Mouse (Mus musculus) stomach, embryonic 15.5 days (tissue): ENCODE data around the gene Nt5dc3. TPM values are rescaled to one million over a fixed set of nuclear protein-coding genes. Genes with fewer than 3 reads are reported as not detected.

Experiments
- ATAC-seq: fragments of 200-750 bp; cut with Nextera tagmentation; 2 replicates; pipeline ENCODE4 v1.8.0; 2017; ENCODE audit warnings: low read depth, moderate number of reproducible peaks, moderate TSS enrichment; ENCODE audit not compliant: insufficient read depth, low FRiP score
- H3K27ac ChIP-seq: fragments of 300-500 bp; sonication (generic); 2 replicates; pipeline ENCODE4 v1.5.1; 2015; ENCODE audit warnings: mild to moderate bottlenecking, inconsistent platforms
- H3K27me3 ChIP-seq: fragments of 300-500 bp; sonication (generic); replicated peaks from 2 replicates; pipeline ENCODE4 v1.6.1; 2015; ENCODE audit warnings: inconsistent platforms
- H3K36me3 ChIP-seq: fragments of 300-500 bp; sonication (generic); 2 replicates; pipeline ENCODE4 v1.6.1; 2015; ENCODE audit warnings: inconsistent platforms
- H3K4me1 ChIP-seq: fragments of 300-500 bp; sonication (generic); 2 replicates; pipeline ENCODE4 v1.6.1; 2015; ENCODE audit warnings: inconsistent platforms
- H3K4me2 ChIP-seq: fragments of 300-500 bp; sonication (generic); 2 replicates; pipeline ENCODE4 v1.6.1; 2015; ENCODE audit warnings: mild to moderate bottlenecking, inconsistent platforms
- H3K4me3 ChIP-seq: fragments of 300-500 bp; sonication (generic); replicated peaks from 2 replicates; pipeline ENCODE4 v1.5.1; 2015; ENCODE audit warnings: inconsistent platforms
- H3K9ac ChIP-seq: fragments of 300-500 bp; sonication (generic); 2 replicates; pipeline ENCODE4 v1.6.1; 2015; ENCODE audit warnings: inconsistent platforms
- H3K9me3 ChIP-seq: fragments of 300-500 bp; sonication (generic); 2 replicates; pipeline ENCODE4 v1.6.1; 2016; ENCODE audit warnings: inconsistent platforms
- WGBS: fragments of 180-500 bp; shearing (Covaris S2); methylation state at CpG from one replicate; pipeline ENCODE4 v1.1.7; 2015; 5-methylcytosine and 5-hydroxymethylcytosine counted together
- polyA plus RNA-seq: library from polyadenylated mRNA; unstranded; fragments of >200 nt; fragmentation: Nextera tagmentation; extraction: Ambion mirVana; gene quantifications from 2 replicates; pipeline ENCODE4 v1.2.1, GENCODE M21; 2015

Gene Nt5dc3
- polyA plus RNA-seq, 1 experiment from 2014 or later, result 1.5 TPM

DNA sequence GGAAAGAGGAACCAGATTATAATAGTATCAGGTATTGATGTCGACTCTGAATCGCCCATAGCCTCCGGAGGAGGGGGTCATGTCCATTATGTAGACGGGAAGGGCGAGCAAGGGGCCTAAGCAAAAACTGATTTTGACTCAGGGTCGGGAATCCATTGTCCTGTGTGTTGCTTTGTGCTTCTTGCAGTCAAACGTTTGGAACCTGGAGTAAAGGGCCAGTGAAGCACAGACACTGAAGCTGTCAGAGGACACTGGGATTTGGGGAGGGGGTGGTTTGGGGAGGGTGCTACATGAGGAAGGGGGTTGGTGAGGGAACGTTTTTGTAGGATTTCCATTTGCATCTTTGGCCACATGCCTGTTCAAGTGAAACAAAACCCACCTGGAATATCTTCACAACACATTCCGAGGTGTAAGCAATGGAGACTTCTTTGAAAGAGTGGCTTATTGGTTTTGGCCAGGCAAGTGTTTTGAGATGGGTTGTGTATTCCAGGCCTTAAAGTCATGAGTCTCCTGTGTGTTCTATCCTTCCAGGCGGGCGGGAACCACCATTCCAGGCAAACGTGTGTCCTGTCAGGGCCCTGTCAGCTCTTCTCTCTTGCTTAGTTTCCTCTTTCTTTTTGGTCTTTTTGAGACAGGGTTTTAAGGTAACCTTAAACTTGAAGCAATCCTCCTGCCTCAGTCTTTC, 1.2 kb downstream of the Nt5dc3 start:
- no peaks in the 10 kb centered on the region for H3K9me3 ChIP-seq
- H3K27ac ChIP-seq, result no peak overlapping the region
- H3K27me3 ChIP-seq, result no peaks in the 10 kb centered on the region
- H3K4me1 ChIP-seq, result peaks cover 21% of the 10 kb centered on the region; the same call in 1 of the 2 replicates
- no peaks in the 10 kb centered on the region for H3K36me3 ChIP-seq
- H3K4me2 ChIP-seq, result peak overlapping the region; percentile 99
- ATAC-seq, result no peak
- WGBS, result 27% methylated on average over 12 of the region's 12 CpGs
- peak overlapping the region; percentile 74; the same call in 1 of the 2 replicates for H3K9ac ChIP-seq
- H3K4me3 ChIP-seq, result peak overlapping the region; percentile 83

DNA sequence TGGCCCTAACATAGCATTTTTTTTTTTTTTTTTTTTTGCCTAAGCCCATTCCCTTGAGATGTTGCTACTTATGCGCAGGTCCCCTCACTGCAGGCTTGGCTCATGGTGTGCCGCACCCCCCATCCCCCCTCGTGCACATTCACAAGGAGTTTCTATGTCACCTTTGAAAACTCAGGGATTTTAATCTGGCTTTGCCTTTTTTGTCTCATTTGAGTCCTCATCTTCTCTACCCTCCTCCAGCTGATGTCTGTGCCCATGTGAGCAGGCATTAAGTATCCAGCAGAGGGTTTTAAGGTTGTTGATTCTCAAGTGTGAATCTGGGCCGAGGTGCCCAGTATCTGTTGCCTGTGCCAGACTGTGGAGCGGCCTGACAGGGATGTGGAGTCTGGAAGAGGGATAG, 2.8 kb downstream of the Nt5dc3 start:
- Histone ChIP-seq H3K36me3 (no peaks in the 10 kb centered on the region), H3K4me2 (no peak overlapping the region), H3K9me3 (no peaks in the 10 kb centered on the region), H3K27ac (no peak overlapping the region), H3K4me1 (peaks cover 21% of the 10 kb centered on the region; the same call in 1 of the 2 replicates), H3K27me3 (no peaks in the 10 kb centered on the region), H3K9ac (no peak overlapping the region), H3K4me3 (no peak overlapping the region)
- WGBS, result 52% methylated on average over 5 of the region's 5 CpGs
- no peak for ATAC-seq

- Histone ChIP-seq H3K4me1 (peaks cover 21% of the 10 kb centered on the region; the same call in 1 of the 2 replicates), H3K27ac (peak overlapping the region; percentile 72), H3K27me3 (no peaks in the 10 kb centered on the region), H3K36me3 (no peaks in the 10 kb centered on the region), H3K4me3 (no peak overlapping the region), H3K9me3 (no peaks in the 10 kb centered on the region), H3K9ac (no peak overlapping the region), H3K4me2 (no peak overlapping the region)
- 62% methylated on average over 5 of the region's 5 CpGs for WGBS
- ATAC-seq, result no peak
Measured at GRCm38 (mm10) chr10:86782656-86783055, 3.9 kb downstream of the Nt5dc3 start.

- peaks cover 17% of the 10 kb centered on the region; the same call in 1 of the 2 replicates for H3K4me1 ChIP-seq
- ATAC-seq, result no peak
Measured at GRCm38 (mm10) chr10:86783561-86783960, 4.8 kb downstream of the Nt5dc3 start.

GRCm38 (mm10) chr10:86784126-86784675, 5.4 kb downstream of the Nt5dc3 start:
- WGBS, result 82% methylated on average over 5 of the region's 5 CpGs
- ATAC-seq, result no peak
- H3K9ac ChIP-seq, result no peak overlapping the region
- no peak overlapping the region for H3K4me2 ChIP-seq
- H3K27me3 ChIP-seq, result no peaks in the 10 kb centered on the region
- H3K4me3 ChIP-seq, result no peak overlapping the region
- peaks cover 17% of the 10 kb centered on the region; the same call in 1 of the 2 replicates for H3K4me1 ChIP-seq
- no peaks in the 10 kb centered on the region for H3K9me3 ChIP-seq
- no peaks in the 10 kb centered on the region for H3K36me3 ChIP-seq
- H3K27ac ChIP-seq, result no peak overlapping the region

More at GRCm38 (mm10) chr10:86783561-86783960, 4.8 kb downstream of the Nt5dc3 start:
- H3K36me3 ChIP-seq, result no peaks in the 10 kb centered on the region
- no peaks in the 10 kb centered on the region for H3K9me3 ChIP-seq
- no peak overlapping the region for H3K4me3 ChIP-seq
- H3K27ac ChIP-seq, result no peak overlapping the region
- WGBS, result 74% methylated on average over 5 of the region's 5 CpGs
- no peak overlapping the region for H3K9ac ChIP-seq
- no peaks in the 10 kb centered on the region for H3K27me3 ChIP-seq
- no peak overlapping the region for H3K4me2 ChIP-seq

DNA sequence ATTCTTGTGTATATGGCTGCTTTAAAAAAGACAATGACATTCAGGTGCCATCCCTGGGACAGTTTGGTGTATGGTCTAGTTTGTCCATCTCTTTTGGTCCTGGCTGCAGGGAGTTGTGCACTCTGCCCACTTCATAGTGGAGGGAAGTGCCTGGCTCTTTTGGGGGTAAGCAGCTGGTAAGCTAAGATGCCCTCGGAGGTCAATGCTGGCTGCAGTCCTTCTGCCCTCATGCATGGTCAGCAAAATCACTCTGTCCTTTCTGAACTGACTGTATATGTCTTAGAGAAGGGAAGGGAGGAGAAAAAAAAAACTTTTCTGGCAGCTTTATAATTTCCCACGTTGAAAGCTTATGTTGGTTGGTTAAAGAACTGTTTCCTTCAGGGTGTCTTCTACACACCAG, 6.6 kb downstream of the Nt5dc3 start:
- 63% methylated on average over 2 of the region's 2 CpGs for whole genome bisulfite sequencing
- Histone ChIP-seq H3K27ac (no peak overlapping the region), H3K9me3 (no peaks in the 10 kb centered on the region), H3K27me3 (no peaks in the 10 kb centered on the region), H3K4me3 (no peak overlapping the region), H3K4me1 (peaks cover 12% of the 10 kb centered on the region; the same call in 1 of the 2 replicates), H3K9ac (no peak overlapping the region), H3K36me3 (no peaks in the 10 kb centered on the region), H3K4me2 (no peak overlapping the region)
- no peak for ATAC-seq

GRCm38 (mm10) chr10:86786083-86786482, 7.3 kb downstream of the Nt5dc3 start:
- no peaks in the 10 kb centered on the region for H3K36me3 ChIP-seq
- no peak overlapping the region for H3K4me3 ChIP-seq
- no peak overlapping the region for H3K27ac ChIP-seq
- no peak overlapping the region for H3K9ac ChIP-seq
- H3K4me2 ChIP-seq, result no peak overlapping the region
- H3K4me1 ChIP-seq, result peaks cover 12% of the 10 kb centered on the region; the same call in 1 of the 2 replicates
- no peak for ATAC-seq
- WGBS, result 83% methylated on average over 5 of the region's 5 CpGs
- no peaks in the 10 kb centered on the region for H3K27me3 ChIP-seq
- no peaks in the 10 kb centered on the region for H3K9me3 ChIP-seq

- 45% methylated on average over 5 of the region's 5 CpGs for WGBS
- Histone ChIP-seq H3K4me1 (peaks cover 6% of the 10 kb centered on the region; the same call in 1 of the 2 replicates), H3K27ac (no peak overlapping the region)
Measured at GRCm38 (mm10) chr10:86788193-86788592, 9.4 kb downstream of the Nt5dc3 start.

DNA sequence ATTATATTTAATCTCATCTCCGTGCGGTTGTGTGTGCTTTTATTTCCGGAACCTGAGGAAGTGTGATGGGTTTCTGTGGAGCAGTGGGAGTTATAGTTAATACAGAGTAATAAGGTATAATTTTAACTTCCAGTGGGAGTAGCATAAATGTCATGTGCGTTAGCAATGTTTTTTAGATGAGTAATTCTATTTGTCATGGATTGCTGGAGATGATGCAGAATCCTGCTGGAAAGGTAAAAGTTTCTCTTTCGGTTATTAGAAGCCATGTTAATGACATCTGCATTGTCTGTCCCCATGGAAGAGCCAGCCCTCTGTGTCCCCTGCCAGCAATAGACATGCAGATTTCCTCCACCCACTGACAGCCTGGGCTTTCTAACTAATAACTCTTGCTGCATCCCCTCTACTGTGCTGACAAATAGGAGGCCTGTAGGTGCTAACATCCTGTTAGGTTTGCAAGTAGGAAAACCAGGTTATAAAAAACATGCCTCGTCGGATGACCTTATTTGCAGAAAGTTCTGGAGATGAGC, 10.4 kb downstream of the Nt5dc3 start:
- H3K9me3 ChIP-seq, result no peaks in the 10 kb centered on the region
- no peaks in the 10 kb centered on the region for H3K27me3 ChIP-seq
- H3K36me3 ChIP-seq, result no peaks in the 10 kb centered on the region
- H3K9ac ChIP-seq, result no peak overlapping the region
- no peak overlapping the region for H3K4me2 ChIP-seq
- no peak overlapping the region for H3K27ac ChIP-seq
- peaks cover 12% of the 10 kb centered on the region for H3K4me1 ChIP-seq
- no peak overlapping the region for H3K4me3 ChIP-seq
- no peak for ATAC-seq
- 88% methylated on average over 7 of the region's 7 CpGs for WGBS

More at GRCm38 (mm10) chr10:86788193-86788592, 9.4 kb downstream of the Nt5dc3 start:
- H3K4me3 ChIP-seq, result no peak overlapping the region
- ATAC-seq, result no peak
- H3K9ac ChIP-seq, result no peak overlapping the region
- H3K27me3 ChIP-seq, result no peaks in the 10 kb centered on the region
- no peaks in the 10 kb centered on the region for H3K9me3 ChIP-seq
- H3K4me2 ChIP-seq, result no peak overlapping the region
- no peaks in the 10 kb centered on the region for H3K36me3 ChIP-seq

DNA sequence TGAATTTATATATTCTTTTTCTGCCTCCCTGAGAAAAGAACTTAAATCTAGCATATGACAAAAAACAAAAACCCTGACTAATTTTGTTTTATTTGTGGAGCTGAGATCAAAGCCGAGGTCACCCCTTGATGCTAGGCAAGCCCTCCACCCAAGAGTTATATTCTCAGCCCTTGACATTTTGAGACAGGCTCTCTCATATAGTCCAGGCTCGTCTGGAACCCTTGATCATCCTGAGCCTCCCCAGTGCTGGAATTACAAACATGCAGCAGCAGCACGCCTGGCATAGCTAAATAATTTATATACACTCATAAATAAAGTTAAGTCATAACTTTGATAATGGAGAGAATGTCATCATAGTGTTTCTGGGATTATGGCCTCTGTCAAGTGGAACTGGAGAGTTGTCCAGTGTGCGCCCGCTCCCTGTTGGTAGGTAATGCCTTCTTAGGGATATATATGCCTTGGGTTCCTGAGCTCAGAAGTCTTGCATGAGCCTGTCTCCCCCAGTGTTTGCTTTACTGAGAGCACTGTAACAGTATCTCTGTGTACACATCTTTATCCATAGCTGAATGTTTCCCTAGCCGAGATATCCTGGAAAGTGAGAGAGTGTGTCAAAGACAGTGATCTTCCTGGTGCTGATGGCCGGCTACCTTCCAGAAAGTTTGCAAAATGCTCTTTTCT, 12.8 kb downstream of the Nt5dc3 start:
- ATAC-seq, result 0 out of 2 replicates have a peak, but pooled peaks have one; percentile 33
- no peaks in the 10 kb centered on the region for H3K27me3 ChIP-seq
- H3K4me1 ChIP-seq, result peaks cover 12% of the 10 kb centered on the region
- no peak overlapping the region for H3K27ac ChIP-seq
- H3K36me3 ChIP-seq, result no peaks in the 10 kb centered on the region
- H3K4me2 ChIP-seq, result no peak overlapping the region
- no peaks in the 10 kb centered on the region for H3K9me3 ChIP-seq
- 50% methylated on average over 7 of the region's 7 CpGs for WGBS
- H3K4me3 ChIP-seq, result no peak overlapping the region
- H3K9ac ChIP-seq, result no peak overlapping the region

DNA sequence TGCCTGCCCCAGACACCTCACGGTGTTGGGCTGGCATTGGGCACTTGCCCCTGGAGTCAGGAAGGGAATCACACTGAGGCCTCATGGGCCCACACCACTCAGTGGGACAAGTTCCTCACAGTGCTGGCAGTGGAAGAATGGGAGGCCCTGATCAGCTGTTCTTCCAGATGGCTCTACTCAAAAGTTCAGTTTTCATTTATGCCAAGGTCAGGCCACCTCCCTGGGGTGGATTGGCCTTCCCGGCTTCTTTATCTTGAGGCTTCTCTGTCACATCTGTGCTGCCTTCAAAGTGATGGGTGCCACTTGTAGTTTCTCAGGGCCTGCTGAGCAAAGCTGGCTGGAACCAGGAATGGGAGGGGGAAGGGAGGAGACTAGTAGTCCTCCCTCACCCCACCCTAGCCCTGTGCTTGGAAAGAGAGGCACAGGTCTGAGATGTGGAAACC, 14.7 kb downstream of the Nt5dc3 start:
- WGBS, result 58% methylated on average over 2 of the region's 2 CpGs
- peak; percentile 19; the same call in 1 of the 2 replicates for ATAC-seq

DNA sequence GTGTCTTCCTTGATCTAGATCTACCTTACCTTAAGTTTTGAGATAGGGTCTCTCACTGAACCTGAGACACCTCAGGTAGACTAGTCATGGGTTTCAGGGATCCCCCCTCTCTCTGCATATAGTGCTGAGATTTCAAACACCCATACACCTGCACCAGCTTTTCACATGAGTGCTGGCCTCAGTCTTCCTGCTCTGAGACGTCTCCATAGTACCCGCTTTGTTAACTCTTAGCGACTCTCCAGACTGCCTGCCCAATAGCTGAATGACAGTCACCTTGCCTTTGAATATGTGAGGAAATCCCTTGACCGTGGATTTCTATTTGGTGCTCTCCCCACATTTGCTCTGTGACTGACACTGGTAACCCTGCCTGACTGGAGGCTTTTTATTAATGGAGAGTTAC, 15.4 kb downstream of the Nt5dc3 start:
- Histone ChIP-seq H3K9me3 (no peaks in the 10 kb centered on the region), H3K36me3 (no peaks in the 10 kb centered on the region), H3K4me2 (no peak overlapping the region), H3K4me3 (no peak overlapping the region), H3K4me1 (peaks cover 12% of the 10 kb centered on the region), H3K27ac (no peak overlapping the region), H3K27me3 (no peaks in the 10 kb centered on the region), H3K9ac (no peak overlapping the region)
- no peak for ATAC-seq
- 93% methylated on average over 4 of the region's 4 CpGs for WGBS

More for the DNA sequence above, 14.7 kb downstream of the Nt5dc3 start:
- no peak overlapping the region for H3K4me3 ChIP-seq
- no peak overlapping the region for H3K4me2 ChIP-seq
- no peaks in the 10 kb centered on the region for H3K27me3 ChIP-seq
- H3K36me3 ChIP-seq, result no peaks in the 10 kb centered on the region
- no peak overlapping the region for H3K9ac ChIP-seq
- H3K27ac ChIP-seq, result no peak overlapping the region
- H3K4me1 ChIP-seq, result peaks cover 12% of the 10 kb centered on the region
- no peaks in the 10 kb centered on the region for H3K9me3 ChIP-seq
